ENCODE assay signal across 8 mouse cellular contexts in the genomic region with DNA sequence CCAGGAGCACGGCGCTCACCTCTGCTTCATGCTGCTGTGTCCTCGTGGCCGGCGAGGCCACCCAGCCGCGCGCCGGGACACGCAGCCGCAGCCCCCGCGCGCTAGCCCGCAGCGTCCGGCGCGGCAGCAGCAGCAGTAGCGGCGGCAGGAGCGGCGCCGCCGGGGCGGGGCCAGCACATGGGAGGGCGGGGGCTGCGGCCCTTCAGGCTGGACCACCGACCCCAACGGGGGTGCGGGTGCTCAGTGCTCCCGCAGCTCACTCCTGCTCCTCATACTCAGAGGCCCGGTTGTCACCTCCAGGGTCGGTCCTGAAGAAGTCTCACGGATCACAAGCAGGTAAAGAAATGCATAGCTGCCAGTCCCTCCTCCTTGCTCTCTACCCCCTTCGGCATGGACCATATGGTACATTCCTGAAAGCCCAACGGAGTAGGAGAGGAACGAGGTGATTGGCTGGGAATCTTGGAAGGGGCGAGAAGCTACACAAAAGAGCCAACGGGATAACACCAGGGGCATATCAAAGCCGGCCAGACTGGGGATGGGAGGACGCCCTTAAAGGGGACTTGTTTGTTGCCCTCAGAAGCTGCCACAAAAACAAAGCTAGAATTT. TPM values are rescaled to one million over a fixed set of nuclear protein-coding genes. Genes with fewer than 3 reads are reported as not detected.
DNase-seq lines count a peak whose midpoint lies in the region; ATAC-seq and TF ChIP-seq lines count a peak whose summit lies in the region.

No protein-coding gene starts in this region.

- H3K27ac ChIP-seq in forebrain, embryonic 14.5 days (ENCODE audit: low read depth, low read length): peak overlapping the region; percentile 86

- no peaks in the 10 kb centered on the region for H3K27me3 ChIP-seq in forebrain, embryonic 14.5 days (replicated peaks; ENCODE audit: control insufficient read depth, insufficient read depth, low read length)

- no peak for TF ChIP-seq POLR2A in lung, adult 2 months (IDR thresholded peaks at IDR 0.05; ENCODE audit: borderline replicate concordance, extremely low read depth, low read depth, low read length)

- peak; percentile 99 for DNase-seq in ES-CJ7 (ENCODE audit: low read depth, low spot score)
- peak; percentile 90 for DNase-seq in cerebellum, adult 11 months
- DNase-seq in forebrain, embryonic 14.5 days (ENCODE audit: low spot score): peak; percentile 99
- DNase-seq in heart, postnatal 25 days (ENCODE audit: low spot score): peak; percentile 87
- peak; percentile 91 to 95 for DNase-seq in layer of hippocampus, adult 18-20 months (ENCODE audit: low spot score in 2 of 2)
- peak; percentile 92 for DNase-seq in lung, adult 2 months
- peak; percentile 75 to 88 for DNase-seq in thymus, adult 18-20 months

- peak overlapping the region; percentile 92 for H3K4me3 ChIP-seq in forebrain, embryonic 14.5 days (ENCODE audit: low read depth, low read length)
- H3K4me3 ChIP-seq in lung, adult 2 months (replicated peaks; ENCODE audit: extremely low read depth, low read depth, low read length): peak overlapping the region; percentile 77

- peaks cover 8% of the 10 kb centered on the region for H3K4me1 ChIP-seq in forebrain, embryonic 14.5 days (ENCODE audit: control insufficient read depth, insufficient read depth, low read length)
- no peaks in the 10 kb centered on the region for H3K4me1 ChIP-seq in lung, adult 2 months (ENCODE audit: control insufficient read depth, insufficient read depth, low read length)

- H3K9me3 ChIP-seq in forebrain, embryonic 14.5 days (replicated peaks; ENCODE audit: control insufficient read depth, low read length): no peaks in the 10 kb centered on the region

- peak overlapping the region; percentile 93 for H3K9ac ChIP-seq in forebrain, embryonic 14.5 days (ENCODE audit: low read length)

- peak; percentile 98 for ATAC-seq in forebrain, embryonic 14.5 days
- peak; percentile 77 for ATAC-seq in neutrophil, adult 5-6 weeks (ENCODE audit: extremely low read depth, insufficient number of reproducible peaks, low FRiP score, poor library complexity, severe bottlenecking)

- 1% methylated on average over 25 of the region's 42 CpGs for WGBS in forebrain, embryonic 14.5 days
- under 1% methylated on average over 39 of the region's 42 CpGs for WGBS in lung, adult 2 months

- intact Hi-C loops in heart, postnatal 25 days (cut with DNase I): loop anchor here (5.0 kb wide), 2 partner anchors 43 to 93 kb away; no protein-coding TSS in a partner anchor

- H3K36me3 ChIP-seq in forebrain, embryonic 14.5 days (ENCODE audit: control insufficient read depth, insufficient read depth, low read length): no peaks in the 10 kb centered on the region

- TF ChIP-seq CTCF in lung, adult 2 months (IDR thresholded peaks at IDR 0.05; ENCODE audit: insufficient read depth, low read length): no peak

- H3K4me2 ChIP-seq in forebrain, embryonic 14.5 days (ENCODE audit: low read length): peak overlapping the region; percentile 90

RNA-seq across cellular contexts. Expression of a gene that starts 20.7 kb away (rescaled TPM):
- 19.4 and 34.0 TPM in 2 replicates for polyA plus RNA-seq in forebrain, embryonic 14.5 days (2014; fragmentation: Nextera tagmentation; extraction: Ambion mirVana)
- total RNA-seq in heart, postnatal 25 days (2021): 100 to 1,000 TPM; 123 to 140 TPM
- total RNA-seq in layer of hippocampus, adult 18-20 months (2021): 10 to 100 TPM; 75.0 to 80.8 TPM
- 17.8 and 24.3 TPM in 2 replicates for polyA plus RNA-seq in lung, adult 2 months (2012; rRNA removed)
- total RNA-seq in neutrophil, adult 5-6 weeks (2017): 13.6 and 17.1 TPM in 2 replicates

Comparison
In these comparisons a context has a peak if more than half of its experiments do, and no peak if none do; other contexts are left out.
1. Peak in every context shown above with its lines: DNase-seq, ATAC-seq, H3K4me3 ChIP-seq and H3K27ac ChIP-seq.